Mouse (Mus musculus) liver, adult (tissue): ENCODE measurements at regions not wholly inside any gene's neighbourhood (a gene's known extent, or its start where the extent isn't known, plus 50 kb on each side); places are given as distances from the start of the nearest gene placed in this dataset.

Experiments used
- GATA4 ChIP-seq: IDR thresholded peaks from 2 replicates; pipeline ENCODE4 v1.6.1; 2014; ENCODE audit warnings: mild to moderate bottlenecking, low read length; ENCODE audit not compliant: insufficient replicate concordance

- no peak for TF ChIP-seq GATA4
These were observed 78.6 kb downstream of the Ackr3 start for GRCm38 (mm10) chr1:90282367-90282766.

GRCm38 (mm10) chr1:90283176-90283775, 79.5 kb downstream of the Ackr3 start:
- TF ChIP-seq GATA4, result no peak

GRCm38 (mm10) chr1:90283912-90284636, 80.3 kb downstream of the Ackr3 start:
- no peak for TF ChIP-seq GATA4

- TF ChIP-seq GATA4, result no peak
These were observed 81.5 kb downstream of the Ackr3 start for GRCm38 (mm10) chr1:90285318-90285717.

- no peak for TF ChIP-seq GATA4
These were observed 83.5 kb downstream of the Ackr3 start for GRCm38 (mm10) chr1:90287251-90287650.

- no peak for TF ChIP-seq GATA4
These were observed 85.3 kb downstream of the Ackr3 start for GRCm38 (mm10) chr1:90288892-90289731.

GRCm38 (mm10) chr1:90289732-90290215, 86.0 kb downstream of the Ackr3 start:
- no peak for TF ChIP-seq GATA4

GRCm38 (mm10) chr1:90290428-90291197, 86.8 kb downstream of the Ackr3 start:
- TF ChIP-seq GATA4, result no peak

GRCm38 (mm10) chr1:90291256-90291655, 87.5 kb downstream of the Ackr3 start:
- no peak for TF ChIP-seq GATA4

GRCm38 (mm10) chr1:90297751-90298150, 94.0 kb downstream of the Ackr3 start:
- TF ChIP-seq GATA4, result no peak

GRCm38 (mm10) chr1:90300229-90300628, 96.4 kb downstream of the Ackr3 start:
- no peak for TF ChIP-seq GATA4

- TF ChIP-seq GATA4, result no peak
These were observed 100.6 kb downstream of the Ackr3 start for GRCm38 (mm10) chr1:90304331-90304730.

GRCm38 (mm10) chr1:90311016-90311415, 107.2 kb downstream of the Ackr3 start:
- TF ChIP-seq GATA4, result no peak

GRCm38 (mm10) chr1:90311649-90312442, 108.1 kb downstream of the Ackr3 start:
- TF ChIP-seq GATA4, result no peak
